Mouse (Mus musculus) hindbrain, embryonic 10.5 days (tissue): ENCODE data around the gene Ptpn1. TPM values are rescaled to one million over a fixed set of nuclear protein-coding genes. Genes with fewer than 3 reads are reported as not detected.
A peak's percentile ranks its signal among the peaks of the same experiment; 100 is the strongest.

Source experiments
- DNase-seq: peaks from one replicate; pipeline ENCODE4 v3.0.0-alpha.2; 2017; ENCODE audit warnings: low spot score
- H3K27ac ChIP-seq: fragments of 300-500 bp; sonication (generic); 2 replicates; pipeline ENCODE4 v1.5.1; 2016; ENCODE audit warnings: mild to moderate bottlenecking, moderate library complexity
- H3K27me3 ChIP-seq: fragments of 300-500 bp; sonication (generic); 2 replicates; pipeline ENCODE4 v1.6.1; 2016; ENCODE audit warnings: mild to moderate bottlenecking; ENCODE audit not compliant: poor library complexity, insufficient read depth, severe bottlenecking
- H3K36me3 ChIP-seq: fragments of 300-500 bp; sonication (generic); 2 replicates; pipeline ENCODE4 v1.6.1; 2016; ENCODE audit warnings: mild to moderate bottlenecking, moderate library complexity
- H3K4me1 ChIP-seq: fragments of 300-500 bp; sonication (generic); replicated peaks from 2 replicates; pipeline ENCODE4 v1.6.1; 2016; ENCODE audit warnings: mild to moderate bottlenecking
- H3K4me3 ChIP-seq: fragments of 300-500 bp; sonication (generic); 2 replicates; pipeline ENCODE4 v1.5.1; 2016; ENCODE audit warnings: mild to moderate bottlenecking, moderate library complexity
- H3K9me3 ChIP-seq: fragments of 300-500 bp; sonication (generic); 2 replicates; pipeline ENCODE4 v1.6.1; 2016; ENCODE audit warnings: mild to moderate bottlenecking, moderate library complexity
- WGBS: fragments of 180-500 bp; shearing (Covaris S2); methylation state at CpG from one replicate; pipeline ENCODE4 v1.1.7; 2016; 5-methylcytosine and 5-hydroxymethylcytosine counted together
- polyA plus RNA-seq: library from polyadenylated mRNA; unstranded; fragments of >200 nt; fragmentation: Nextera tagmentation; extraction: Ambion mirVana; gene quantifications from 2 replicates; pipeline ENCODE4 v1.2.1, GENCODE M21; 2016

Ptpn1 gene
- polyA plus RNA-seq, 1 experiment from 2014 or later: 86.1 TPM

GRCm38 (mm10) chr2:167993260-167993659, 61.4 kb downstream of the Ptpn1 start:
- Histone ChIP-seq H3K36me3 (no peaks in the 10 kb centered on the region), H3K4me3 (no peak overlapping the region), H3K9me3 (no peaks in the 10 kb centered on the region), H3K27ac (no peak overlapping the region), H3K4me1 (peaks cover 9% of the 10 kb centered on the region; the same call in 1 of the 2 replicates), H3K27me3 (peaks cover 17% of the 10 kb centered on the region)
- DNase-seq: no peak
- 66% methylated on average over 13 of the region's 13 CpGs for WGBS

- H3K9me3 ChIP-seq: peaks cover 8% of the 10 kb centered on the region; the same call in 1 of the 2 replicates
- no peak overlapping the region for H3K27ac ChIP-seq
- no peak for DNase-seq
- H3K4me3 ChIP-seq: no peak overlapping the region
- H3K36me3 ChIP-seq: no peaks in the 10 kb centered on the region
- H3K4me1 ChIP-seq: peaks cover 9% of the 10 kb centered on the region; the same call in 1 of the 2 replicates
- 64% methylated on average over 19 of the region's 19 CpGs for WGBS
- peaks cover 9% of the 10 kb centered on the region; the same call in 1 of the 2 replicates for H3K27me3 ChIP-seq
Measured at GRCm38 (mm10) chr2:167995870-167996635, 64.2 kb downstream of the Ptpn1 start.

GRCm38 (mm10) chr2:167996672-167997215, 64.9 kb downstream of the Ptpn1 start:
- Histone ChIP-seq H3K4me3 (no peak overlapping the region), H3K27me3 (peaks cover 9% of the 10 kb centered on the region; the same call in 1 of the 2 replicates), H3K4me1 (peaks cover 9% of the 10 kb centered on the region; the same call in 1 of the 2 replicates), H3K9me3 (peaks cover 8% of the 10 kb centered on the region; the same call in 1 of the 2 replicates), H3K36me3 (no peaks in the 10 kb centered on the region), H3K27ac (no peak overlapping the region)
- 60% methylated on average over 8 of the region's 8 CpGs for WGBS
- DNase-seq: no peak

GRCm38 (mm10) chr2:167997562-167997961, 65.7 kb downstream of the Ptpn1 start:
- Histone ChIP-seq H3K36me3 (no peaks in the 10 kb centered on the region), H3K4me1 (peaks cover 9% of the 10 kb centered on the region), H3K9me3 (peaks cover 8% of the 10 kb centered on the region; the same call in 1 of the 2 replicates), H3K27ac (no peak overlapping the region), H3K27me3 (0 out of 2 replicates have a peak, but pooled peaks cover 9% of the 10 kb centered on the region), H3K4me3 (no peak overlapping the region)
- 70% methylated on average over 3 of the region's 3 CpGs for WGBS
- no peak for DNase-seq

GRCm38 (mm10) chr2:167999145-167999743, 67.4 kb downstream of the Ptpn1 start:
- no peaks in the 10 kb centered on the region for H3K36me3 ChIP-seq
- 72% methylated on average over 3 of the region's 3 CpGs for WGBS
- H3K27ac ChIP-seq: no peak overlapping the region
- peaks cover 8% of the 10 kb centered on the region; the same call in 1 of the 2 replicates for H3K9me3 ChIP-seq
- H3K4me1 ChIP-seq: peaks cover 23% of the 10 kb centered on the region
- H3K4me3 ChIP-seq: no peak overlapping the region
- 0 out of 2 replicates have a peak, but pooled peaks cover 9% of the 10 kb centered on the region for H3K27me3 ChIP-seq
- no peak for DNase-seq

GRCm38 (mm10) chr2:168002188-168002587, 70.3 kb downstream of the Ptpn1 start:
- Histone ChIP-seq H3K36me3 (no peaks in the 10 kb centered on the region), H3K27ac (no peak overlapping the region), H3K27me3 (0 out of 2 replicates have a peak, but pooled peaks cover 4% of the 10 kb centered on the region), H3K9me3 (peaks cover 8% of the 10 kb centered on the region; the same call in 1 of the 2 replicates), H3K4me1 (peaks cover 40% of the 10 kb centered on the region), H3K4me3 (no peak overlapping the region)
- DNase-seq: no peak
- WGBS: 56% methylated on average over 4 of the region's 4 CpGs

- Histone ChIP-seq H3K27me3 (0 out of 2 replicates have a peak, but pooled peaks cover 1% of the 10 kb centered on the region), H3K27ac (peak overlapping the region; percentile 40; the same call in 1 of the 2 replicates), H3K4me1 (peaks cover 46% of the 10 kb centered on the region), H3K36me3 (no peaks in the 10 kb centered on the region), H3K4me3 (no peak overlapping the region), H3K9me3 (peaks cover 8% of the 10 kb centered on the region; the same call in 1 of the 2 replicates)
- DNase-seq: no peak
- 61% methylated on average over 2 of the region's 2 CpGs for whole genome bisulfite sequencing
Measured at GRCm38 (mm10) chr2:168002884-168003283, 71.0 kb downstream of the Ptpn1 start.

GRCm38 (mm10) chr2:168003431-168003830, 71.6 kb downstream of the Ptpn1 start:
- no peaks in the 10 kb centered on the region for H3K36me3 ChIP-seq
- H3K4me3 ChIP-seq: no peak overlapping the region
- no peaks in the 10 kb centered on the region for H3K27me3 ChIP-seq
- WGBS: 65% methylated on average over 12 of the region's 12 CpGs
- DNase-seq: no peak
- peak overlapping the region; percentile 40 for H3K27ac ChIP-seq
- peaks cover 8% of the 10 kb centered on the region; the same call in 1 of the 2 replicates for H3K9me3 ChIP-seq
- H3K4me1 ChIP-seq: peaks cover 51% of the 10 kb centered on the region

GRCm38 (mm10) chr2:168004369-168004768, 72.5 kb downstream of the Ptpn1 start:
- Histone ChIP-seq H3K27ac (no peak overlapping the region), H3K4me3 (no peak overlapping the region), H3K4me1 (peaks cover 56% of the 10 kb centered on the region), H3K36me3 (no peaks in the 10 kb centered on the region), H3K9me3 (peaks cover 8% of the 10 kb centered on the region; the same call in 1 of the 2 replicates), H3K27me3 (no peaks in the 10 kb centered on the region)
- WGBS: 57% methylated on average over 2 of the region's 2 CpGs
- no peak for DNase-seq

GRCm38 (mm10) chr2:168005005-168005404, 73.1 kb downstream of the Ptpn1 start:
- WGBS: 80% methylated on average over 3 of the region's 3 CpGs
- H3K27me3 ChIP-seq: no peaks in the 10 kb centered on the region
- peaks cover 60% of the 10 kb centered on the region for H3K4me1 ChIP-seq
- H3K9me3 ChIP-seq: peaks cover 8% of the 10 kb centered on the region; the same call in 1 of the 2 replicates
- H3K4me3 ChIP-seq: no peak overlapping the region
- H3K27ac ChIP-seq: peak overlapping the region; percentile 4; the same call in 1 of the 2 replicates
- DNase-seq: no peak
- no peaks in the 10 kb centered on the region for H3K36me3 ChIP-seq

GRCm38 (mm10) chr2:168005616-168006015, 73.8 kb downstream of the Ptpn1 start:
- Histone ChIP-seq H3K4me1 (peaks cover 66% of the 10 kb centered on the region), H3K4me3 (no peak overlapping the region), H3K9me3 (peaks cover 2% of the 10 kb centered on the region; the same call in 1 of the 2 replicates), H3K27ac (peak overlapping the region; percentile 4; the same call in 1 of the 2 replicates), H3K36me3 (no peaks in the 10 kb centered on the region), H3K27me3 (no peaks in the 10 kb centered on the region)
- WGBS: 53% methylated on average over 3 of the region's 3 CpGs
- no peak for DNase-seq

- Histone ChIP-seq H3K4me1 (peaks cover 75% of the 10 kb centered on the region), H3K4me3 (no peak overlapping the region), H3K27me3 (no peaks in the 10 kb centered on the region), H3K36me3 (no peaks in the 10 kb centered on the region), H3K9me3 (no peaks in the 10 kb centered on the region), H3K27ac (peak overlapping the region; percentile 17; the same call in 1 of the 2 replicates)
- WGBS: 78% methylated on average over 6 of the region's 6 CpGs
- no peak for DNase-seq
Measured at GRCm38 (mm10) chr2:168006489-168006888, 74.6 kb downstream of the Ptpn1 start.
